Mouse (Mus musculus) heart, adult 2 months (tissue): ENCODE measurements around the gene Ppil2. TPM values are rescaled to one million over a fixed set of nuclear protein-coding genes. Genes with fewer than 3 reads are reported as not detected.

Source experiments
- DNase-seq, 2 experiments: peaks; one replicate each; pipeline ENCODE4 v3.0.0; 2021
- H3K27ac ChIP-seq: fragments of 200-600 bp; 2 replicates; pipeline ENCODE4 v1.8.1; 2022
- H3K27me3 ChIP-seq: fragments of 200-500 bp; 2 replicates; pipeline ENCODE4 v1.6.1; 2012; ENCODE audit warnings: mild to moderate bottlenecking, low read length, inconsistent platforms, mixed read lengths; ENCODE audit not compliant: control insufficient read depth, insufficient read depth
- H3K36me3 ChIP-seq: fragments of 200-500 bp; 2 replicates; pipeline ENCODE4 v1.6.1; 2012; ENCODE audit warnings: low read length, inconsistent platforms; ENCODE audit not compliant: control insufficient read depth, insufficient read depth
- H3K4me1 ChIP-seq: fragments of 200-500 bp; 2 replicates; pipeline ENCODE4 v1.6.1; 2011; ENCODE audit warnings: low read length; ENCODE audit not compliant: control insufficient read depth, insufficient read depth
- H3K4me3 ChIP-seq: fragments of 200-600 bp; 2 replicates; pipeline ENCODE4 v1.8.1; 2022
- H3K79me2 ChIP-seq: fragments of 200-500 bp; replicated peaks from 2 replicates; pipeline ENCODE4 v1.6.1; 2012; ENCODE audit warnings: mild to moderate bottlenecking, inconsistent platforms, low read length, moderate library complexity, mixed read lengths; ENCODE audit not compliant: control insufficient read depth, insufficient read depth
- H3K9ac ChIP-seq: fragments of 200-500 bp; 2 replicates; pipeline ENCODE4 v1.6.1; 2012; ENCODE audit warnings: low read depth, mild to moderate bottlenecking, control low read depth, inconsistent platforms, low read length, mixed read lengths
- CTCF ChIP-seq: fragments of 200-600 bp; IDR thresholded peaks from 2 replicates; pipeline ENCODE4 v1.8.1; 2022; ENCODE audit warnings: antibody characterized with exemption, mild to moderate bottlenecking, moderate library complexity
- EP300 ChIP-seq: fragments of 200-500 bp; IDR thresholded peaks from 2 replicates; pipeline ENCODE4 v1.6.1; 2011; ENCODE audit warnings: low read depth, low read length, control low read depth; ENCODE audit not compliant: insufficient read depth
- POLR2A ChIP-seq: fragments of 200-500 bp; IDR thresholded peaks from 2 replicates; pipeline ENCODE4 v1.6.1; 2011; ENCODE audit warnings: mild to moderate bottlenecking, low read depth, low read length, control low read depth; ENCODE audit not compliant: insufficient read depth
- WGBS: fragments of 180-500 bp; shearing (Covaris S2); methylation state at CpG from one replicate; pipeline ENCODE4 v1.1.7; 2018; 5-methylcytosine and 5-hydroxymethylcytosine counted together
- intact Hi-C: fragments of 180-260 bp; cut with DNase I; formaldehyde crosslinking; loops from one replicate; pipeline ENCODE4 v1.15.1; 2025
- polyA plus RNA-seq: library from polyadenylated mRNA; depleted of rRNA; stranded (reverse); fragments of >200 nt; gene quantifications from 2 replicates; pipeline ENCODE4 v1.2.3, GENCODE M21; 2012
- total RNA-seq, 2 experiments: library from RNA; stranded (reverse); gene quantifications; 2 replicates each; pipeline ENCODE4 v1.2.3; 2021

The Ppil2 gene
- total and polyA plus RNA-seq, 3 experiments = 33.1 to 49.3 (median 39.1) TPM

GRCm38 (mm10) chr16:17117309-17117799, 6.3 kb upstream of the Ppil2 start:
- no peaks in the 10 kb centered on the region for H3K27me3 ChIP-seq
- no peak overlapping the region for H3K4me3 ChIP-seq
- H3K9ac ChIP-seq = no peak overlapping the region
- H3K79me2 ChIP-seq = no peaks in the 10 kb centered on the region
- H3K36me3 ChIP-seq = no peaks in the 10 kb centered on the region
- no peaks in the 10 kb centered on the region for H3K4me1 ChIP-seq
- intact Hi-C loops = no loop called here
- TF ChIP-seq CTCF = no peak
- no peak for TF ChIP-seq POLR2A
- TF ChIP-seq EP300 = no peak
- no peak for DNase-seq
- H3K27ac ChIP-seq = no peak overlapping the region
- 44% methylated on average over 5 of the region's 5 CpGs for WGBS

GRCm38 (mm10) chr16:17104600-17104999, 6.5 kb downstream of the Ppil2 start:
- no peak overlapping the region for H3K9ac ChIP-seq
- no peak overlapping the region for H3K27ac ChIP-seq
- WGBS = 52% methylated on average over 4 of the region's 4 CpGs
- DNase-seq = no peak
- H3K4me3 ChIP-seq = no peak overlapping the region
- peaks cover 4% of the 10 kb centered on the region for H3K79me2 ChIP-seq
- intact Hi-C loops = no loop called here
- no peaks in the 10 kb centered on the region for H3K27me3 ChIP-seq
- no peaks in the 10 kb centered on the region for H3K36me3 ChIP-seq
- TF ChIP-seq POLR2A = no peak
- no peak for TF ChIP-seq CTCF
- no peak for TF ChIP-seq EP300
- peaks cover 1% of the 10 kb centered on the region; the same call in 1 of the 2 replicates for H3K4me1 ChIP-seq

- WGBS = 65% methylated on average over 7 of the region's 7 CpGs
- Histone ChIP-seq H3K4me3 (no peak overlapping the region), H3K27ac (no peak overlapping the region), H3K4me1 (no peaks in the 10 kb centered on the region), H3K27me3 (no peaks in the 10 kb centered on the region), H3K36me3 (no peaks in the 10 kb centered on the region), H3K79me2 (0 out of 2 replicates have a peak, but pooled peaks cover under 1% of the 10 kb centered on the region), H3K9ac (no peak overlapping the region)
- intact Hi-C loops = no loop called here
- DNase-seq = no peak
- TF ChIP-seq POLR2A = no peak
- no peak for TF ChIP-seq CTCF
- no peak for TF ChIP-seq EP300
Measured at GRCm38 (mm10) chr16:17102630-17103220, 8.3 kb downstream of the Ppil2 start.

GRCm38 (mm10) chr16:17096938-17097337, 14.1 kb downstream of the Ppil2 start:
- intact Hi-C loops = no loop called here
- DNase-seq = no peak
- H3K36me3 ChIP-seq = no peaks in the 10 kb centered on the region
- H3K79me2 ChIP-seq = no peaks in the 10 kb centered on the region
- no peak overlapping the region for H3K27ac ChIP-seq
- TF ChIP-seq POLR2A (no peak), EP300 (no peak), CTCF (no peak)
- no peaks in the 10 kb centered on the region for H3K27me3 ChIP-seq
- 80% methylated on average over 3 of the region's 3 CpGs for WGBS
- no peak overlapping the region for H3K4me3 ChIP-seq
- no peaks in the 10 kb centered on the region for H3K4me1 ChIP-seq
- H3K9ac ChIP-seq = no peak overlapping the region

- H3K9ac ChIP-seq = no peak overlapping the region
- no peak overlapping the region for H3K27ac ChIP-seq
- intact Hi-C loops = no loop called here
- no peak for DNase-seq
- TF ChIP-seq EP300 (no peak), POLR2A (no peak), CTCF (no peak)
- no peak overlapping the region for H3K4me3 ChIP-seq
- H3K27me3 ChIP-seq = no peaks in the 10 kb centered on the region
- WGBS = 64% methylated on average over 3 of the region's 3 CpGs
- no peaks in the 10 kb centered on the region for H3K4me1 ChIP-seq
- no peaks in the 10 kb centered on the region; the same call in 1 of the 2 replicates for H3K36me3 ChIP-seq
- no peaks in the 10 kb centered on the region for H3K79me2 ChIP-seq
Measured at GRCm38 (mm10) chr16:17088346-17088745, 22.7 kb downstream of the Ppil2 start.

- Histone ChIP-seq H3K9ac (no peak overlapping the region), H3K4me1 (no peaks in the 10 kb centered on the region), H3K27me3 (no peaks in the 10 kb centered on the region), H3K36me3 (no peaks in the 10 kb centered on the region; the same call in 1 of the 2 replicates), H3K4me3 (no peak overlapping the region), H3K79me2 (no peaks in the 10 kb centered on the region), H3K27ac (no peak overlapping the region)
- DNase-seq = no peak
- intact Hi-C loops = no loop called here
- WGBS = 84% methylated on average over 13 of the region's 13 CpGs
- TF ChIP-seq POLR2A (no peak), EP300 (no peak), CTCF (no peak)
Measured at GRCm38 (mm10) chr16:17086669-17087193, 24.3 kb downstream of the Ppil2 start.
